Mouse (Mus musculus) telencephalon, adult 2 months (tissue): ENCODE results near the gene Il10ra.
A peak's percentile ranks its signal among the peaks of the same experiment; 100 is the strongest.

Source experiments
- DNase-seq: peaks from one replicate; pipeline ENCODE4 v3.0.0-alpha.2; 2011; ENCODE audit warnings: low read depth, low spot score

The Il10ra gene

DNA sequence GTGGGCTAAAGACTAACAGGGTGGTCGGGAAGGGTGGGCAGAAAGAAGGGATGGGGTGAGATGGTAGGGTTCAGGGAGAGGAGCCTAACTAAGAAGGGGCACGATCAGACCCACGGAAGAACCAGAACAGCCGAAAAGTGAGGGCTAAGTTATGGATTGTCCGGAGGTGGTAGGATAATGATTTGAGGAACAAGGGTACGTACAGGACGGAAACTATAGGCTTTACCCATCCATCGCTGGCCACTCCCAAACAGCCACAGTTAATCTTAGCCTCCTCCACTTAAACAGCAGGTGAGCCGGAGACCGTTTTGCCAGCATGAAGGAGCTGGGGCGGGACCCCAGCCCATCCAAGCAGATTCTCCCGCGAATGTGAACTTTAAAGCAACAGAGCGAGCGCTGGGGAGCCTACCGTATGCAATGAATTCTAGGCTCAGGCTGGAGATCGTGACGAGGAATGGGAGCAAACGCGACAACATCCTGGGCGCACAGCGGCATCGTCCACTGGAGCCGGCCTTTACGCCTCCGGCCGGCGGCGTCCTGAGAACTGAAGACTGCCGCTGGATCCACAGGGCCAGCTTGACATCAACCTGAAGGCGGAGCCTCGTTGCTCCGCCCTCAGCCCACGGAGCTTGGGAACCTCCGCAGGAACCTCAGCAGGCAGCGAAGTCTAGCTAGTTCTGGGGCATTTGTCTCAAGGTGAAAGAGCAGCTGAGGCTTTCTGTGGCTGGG is at the start of gene Il10ra:
Gene Il10ra (minus strand): TSS at position 553 of the 729 bp plus-strand sequence.
- no peak for DNase-seq

DNA sequence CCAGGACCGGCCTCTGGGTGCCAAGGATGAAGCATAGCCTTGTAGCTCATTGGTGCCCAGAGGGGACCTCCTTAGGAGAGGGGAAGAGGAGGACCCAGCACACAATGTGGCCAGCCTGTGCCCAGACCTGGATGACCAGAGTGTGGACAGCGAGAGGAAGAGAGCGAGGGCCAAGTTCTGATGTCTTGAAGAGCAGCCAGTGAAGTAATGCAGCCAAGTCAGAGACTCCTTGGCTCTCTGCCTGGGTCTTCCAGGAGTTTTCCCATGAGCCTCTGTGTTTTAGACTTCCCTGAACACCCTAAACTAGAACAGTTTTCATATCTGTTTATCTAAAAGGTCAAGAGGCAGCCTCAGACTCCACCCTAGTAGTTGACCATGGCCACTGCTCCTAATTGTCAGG is 48.7 kb upstream of the Il10ra start:
- DNase-seq = no peak

- no peak for DNase-seq
These were observed 45.0 kb upstream of the Il10ra start for GRCm38 (mm10) chr9:45313913-45314312.

- DNase-seq = no peak
These were observed 42.9 kb upstream of the Il10ra start for GRCm38 (mm10) chr9:45311858-45312257.

DNA sequence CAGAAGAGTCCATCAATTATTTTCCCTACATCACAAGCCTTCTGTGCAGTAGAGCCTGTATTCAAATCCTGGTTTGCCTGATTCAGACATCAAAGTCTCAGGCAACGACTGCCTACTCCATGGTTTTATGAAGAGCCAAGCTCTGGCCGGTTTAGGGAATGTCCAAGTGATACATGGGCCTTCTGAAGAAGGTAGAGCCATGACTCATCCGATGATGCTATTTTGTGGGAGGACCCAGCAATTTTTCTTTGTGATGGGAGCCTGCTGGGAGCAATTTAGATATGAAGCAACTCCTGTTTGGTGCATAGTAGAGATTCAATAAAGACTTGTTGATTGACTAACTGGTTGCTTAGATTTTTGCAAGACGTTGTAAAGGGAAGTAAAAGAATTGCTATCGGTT is 39.6 kb upstream of the Il10ra start:
- DNase-seq = no peak

DNA sequence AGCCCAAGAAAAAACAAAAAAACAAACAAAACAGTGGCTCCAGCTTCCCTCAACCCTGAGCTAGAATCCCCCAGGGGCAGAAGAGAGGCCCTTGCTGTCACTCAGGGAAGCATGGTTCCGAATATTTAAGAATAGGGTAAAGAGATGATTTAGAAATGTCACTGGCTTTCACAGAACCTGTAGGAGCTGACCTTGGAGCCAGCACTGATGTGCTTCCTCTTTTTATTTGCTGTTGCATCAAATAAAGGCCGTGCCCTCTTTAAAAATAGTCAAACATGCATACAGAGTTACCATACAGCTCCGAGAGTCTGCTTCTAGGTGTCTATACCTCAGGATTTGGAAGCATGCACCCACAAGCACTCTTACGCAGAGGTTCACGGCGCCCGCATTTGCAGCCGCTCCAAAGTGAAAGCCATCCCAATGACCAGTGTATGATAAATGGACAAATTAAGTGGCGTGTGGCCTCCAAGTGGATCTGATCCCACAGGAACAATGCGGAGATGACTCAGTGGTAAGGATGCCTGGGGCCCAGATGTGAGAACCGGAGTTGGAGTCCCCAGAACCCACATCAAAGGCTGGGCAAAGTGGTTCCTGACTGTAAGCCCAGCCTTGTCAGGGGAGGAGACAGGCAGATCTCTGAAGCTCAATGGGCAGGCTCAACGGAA is 37.9 kb upstream of the Il10ra start:
- no peak for DNase-seq

- no peak for DNase-seq
These were observed 32.8 kb upstream of the Il10ra start for GRCm38 (mm10) chr9:45301771-45302170.

DNA sequence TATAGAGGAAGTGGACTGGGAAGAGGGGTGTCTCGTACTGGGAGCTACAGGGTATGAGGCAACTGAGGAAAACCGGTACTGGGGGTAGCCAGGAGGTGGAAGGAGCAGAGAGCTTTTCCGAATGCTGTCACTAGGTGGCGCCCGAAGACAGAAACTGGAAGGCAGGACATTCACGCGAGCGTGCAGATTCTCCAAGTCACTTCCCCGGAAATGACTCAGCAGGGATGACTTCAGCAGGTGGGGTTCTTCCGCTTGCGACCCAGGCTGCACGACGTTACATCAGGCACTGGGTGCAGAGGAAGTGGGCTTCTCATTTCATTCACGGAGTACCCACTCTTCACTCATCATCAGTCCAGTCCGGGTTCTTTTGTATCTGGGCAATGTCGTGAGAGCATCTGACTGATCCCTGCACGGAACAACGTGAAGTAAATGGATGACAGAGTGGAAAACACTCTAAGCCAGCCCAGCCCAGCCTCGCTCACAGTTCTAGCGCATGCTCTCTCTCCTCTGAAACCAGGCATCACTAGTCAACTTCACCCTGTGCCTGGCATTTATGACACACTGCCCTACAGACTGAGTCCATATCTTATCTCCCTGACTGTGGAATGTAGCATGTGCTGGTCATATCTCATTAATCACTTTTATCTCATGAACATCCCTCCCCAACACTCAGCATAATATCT is 31.6 kb upstream of the Il10ra start:
- peak; percentile 97 for DNase-seq

- DNase-seq = no peak
These were observed 30.5 kb upstream of the Il10ra start for GRCm38 (mm10) chr9:45299231-45300006.

DNA sequence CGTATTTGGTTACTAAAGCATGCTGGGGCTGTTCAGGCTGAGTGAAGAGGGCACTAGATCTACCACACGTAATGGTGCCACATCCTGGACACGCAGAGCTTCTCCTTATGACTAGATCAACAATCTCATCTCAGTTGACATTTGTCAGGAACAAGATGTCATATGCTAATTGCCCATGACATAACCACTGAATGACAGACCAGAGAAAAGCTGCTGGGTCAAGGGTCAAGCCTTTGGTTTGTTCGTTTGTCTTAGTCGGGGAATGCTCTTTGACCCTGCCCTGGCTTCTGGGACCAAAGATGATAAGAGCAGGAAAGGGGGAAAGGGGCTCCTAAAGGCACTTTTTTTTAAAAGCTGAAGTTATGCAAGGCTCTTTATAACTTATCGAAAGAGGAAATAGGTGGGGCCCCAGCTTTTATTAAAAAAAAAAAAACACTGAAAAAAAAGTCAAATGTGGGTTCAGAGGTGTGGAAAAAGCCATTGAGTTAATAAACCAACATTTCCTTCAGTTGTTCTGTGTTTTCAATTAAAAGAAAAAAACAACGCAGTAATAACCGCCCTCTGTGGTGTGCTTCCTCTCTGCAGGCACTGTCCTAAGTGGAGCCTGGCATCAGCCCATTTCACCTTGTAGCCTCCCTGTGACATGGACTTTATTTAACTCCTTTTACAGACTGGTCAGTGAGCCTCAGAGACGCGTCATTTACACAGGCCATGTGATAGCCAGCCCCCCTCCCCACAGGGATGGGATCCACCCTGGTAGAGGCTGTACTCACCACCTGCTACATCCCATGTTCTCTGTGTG is 25.5 kb upstream of the Il10ra start:
- DNase-seq = no peak

GRCm38 (mm10) chr9:45291481-45292168 is 22.7 kb upstream of the Il10ra start:
- no peak for DNase-seq

- DNase-seq = no peak
These were observed 13.5 kb upstream of the Il10ra start for GRCm38 (mm10) chr9:45282466-45282865.

DNA sequence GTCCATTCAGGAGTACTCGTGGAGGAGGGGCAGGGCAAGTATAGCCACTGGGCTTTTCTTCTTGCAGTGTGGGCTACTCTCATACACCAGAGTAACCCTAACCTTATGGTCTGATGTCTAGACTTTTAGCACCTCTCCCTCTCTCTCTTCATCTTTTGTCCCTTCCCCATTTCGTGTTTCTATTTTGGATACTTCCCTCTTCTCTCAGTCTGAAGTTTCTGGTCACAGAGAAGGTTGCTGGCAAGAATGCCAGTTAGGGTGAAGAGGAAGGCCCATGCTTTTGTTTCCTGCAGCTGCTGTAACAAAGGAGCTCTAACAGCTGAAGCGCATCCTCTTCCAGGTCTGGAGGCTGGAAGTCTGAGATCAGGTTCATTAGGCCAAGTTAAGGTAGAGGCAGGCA is 11.9 kb upstream of the Il10ra start:
- no peak for DNase-seq

- DNase-seq = no peak
These were observed 11.1 kb upstream of the Il10ra start for GRCm38 (mm10) chr9:45280059-45280458.

- no peak for DNase-seq
These were observed 5.7 kb upstream of the Il10ra start for GRCm38 (mm10) chr9:45274635-45275034.

GRCm38 (mm10) chr9:45274218-45274617 is 5.3 kb upstream of the Il10ra start:
- no peak for DNase-seq

- DNase-seq = no peak
These were observed 3.3 kb upstream of the Il10ra start for GRCm38 (mm10) chr9:45272213-45272612.

DNA sequence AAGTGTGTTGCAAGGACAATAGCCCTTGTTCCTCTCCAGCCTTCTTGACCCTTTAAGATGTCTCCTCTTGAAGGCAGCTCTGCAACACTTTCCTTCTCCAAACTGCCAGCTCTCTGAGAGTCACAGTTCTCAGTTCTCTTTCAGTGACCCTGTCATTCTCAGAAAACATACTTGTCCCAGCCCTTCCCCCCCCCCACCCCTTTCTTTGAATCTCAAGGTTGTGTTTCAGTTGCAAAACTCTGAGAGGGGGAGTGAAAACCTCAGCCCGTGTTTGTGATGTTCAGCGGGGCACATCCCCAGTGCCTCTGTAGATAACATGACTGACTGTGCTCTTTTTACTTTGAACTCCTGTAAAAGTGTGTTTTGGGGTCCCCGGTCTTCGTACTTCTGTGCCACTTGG is 870 bp downstream of the Il10ra start:
- DNase-seq = no peak

DNA sequence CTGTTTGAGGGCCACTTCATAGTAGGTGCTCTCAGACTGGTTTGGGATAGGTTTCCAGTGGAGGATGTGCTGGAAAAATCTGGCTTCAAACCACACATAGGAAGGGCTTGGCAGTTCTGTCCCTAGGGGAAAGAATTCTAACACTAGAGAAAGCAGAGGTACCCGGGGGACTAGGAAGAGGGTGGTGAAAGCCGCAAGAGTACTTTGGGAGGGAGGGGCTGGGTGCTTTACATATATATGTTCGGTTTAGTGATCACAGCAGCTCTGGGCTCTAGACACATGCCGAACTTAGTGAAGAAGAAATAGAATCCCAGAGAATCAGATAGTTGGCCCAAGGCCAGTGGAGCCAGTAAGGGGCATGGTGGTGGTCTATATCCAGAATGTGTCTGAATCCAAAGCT is 1.9 kb downstream of the Il10ra start:
- no peak for DNase-seq

GRCm38 (mm10) chr9:45261872-45262271 is 7.1 kb downstream of the Il10ra start:
- DNase-seq = no peak

GRCm38 (mm10) chr9:45261466-45261865 is 7.5 kb downstream of the Il10ra start:
- no peak for DNase-seq
